Comparison of ENCODE assay signal across 8 mouse cellular contexts in the genomic region with DNA sequence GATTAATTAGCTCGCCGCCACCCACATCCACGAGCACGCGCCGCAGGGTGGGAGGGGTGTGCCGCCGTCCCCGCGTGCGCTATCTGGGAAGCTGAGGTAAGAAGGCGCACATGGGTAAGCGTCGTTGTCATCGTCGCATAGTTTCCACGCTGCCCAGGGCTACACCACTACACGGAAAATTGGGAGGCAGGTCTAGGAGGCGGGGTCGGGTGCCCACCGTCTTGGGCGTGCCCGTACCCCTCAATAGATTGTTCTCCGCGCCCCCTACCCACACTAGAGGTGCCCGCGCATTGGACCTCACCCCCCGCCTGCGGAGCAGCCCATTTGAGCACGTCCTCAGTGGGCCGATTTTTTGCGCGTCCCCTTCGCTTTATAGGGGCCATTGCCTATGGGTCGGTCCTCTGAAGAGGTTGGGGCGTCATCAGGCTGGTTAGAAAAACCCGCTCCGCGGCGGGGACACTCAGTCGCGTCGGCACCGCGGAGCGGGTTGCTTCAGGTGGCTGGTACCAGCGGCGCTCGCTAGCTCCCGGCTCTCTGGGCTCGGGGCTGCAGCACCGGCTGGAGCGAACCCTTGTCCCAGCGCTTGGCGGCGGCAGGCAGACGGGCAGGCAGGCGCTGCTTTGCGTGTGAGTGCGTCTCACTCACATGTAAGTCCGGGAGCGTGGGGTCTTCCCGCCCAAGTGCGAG. TPM values are rescaled to one million over a fixed set of nuclear protein-coding genes. Genes with fewer than 3 reads are reported as not detected.
DNase-seq lines count a peak whose midpoint lies in the region; ATAC-seq and TF ChIP-seq lines count a peak whose summit lies in the region.

No protein-coding gene starts in this region.

- H3K36me3 ChIP-seq in embryonic facial prominence, embryonic 15.5 days, result no peaks in the 10 kb centered on the region
- 0 out of 2 replicates have a peak, but pooled peaks cover 5% of the 10 kb centered on the region for H3K36me3 ChIP-seq in heart, embryonic 13.5 days
- no peaks in the 10 kb centered on the region for H3K36me3 ChIP-seq in neural tube, embryonic 15.5 days

- 50% methylated on average over 64 of the region's 64 CpGs for WGBS in embryonic facial prominence, embryonic 15.5 days
- WGBS in heart, embryonic 13.5 days, result 48% methylated on average over 64 of the region's 64 CpGs
- WGBS in lung, adult 2 months, result 50% methylated on average over 64 of the region's 64 CpGs
- WGBS in neural tube, embryonic 15.5 days, result 59% methylated on average over 64 of the region's 64 CpGs

- TF ChIP-seq POLR2A in lung, adult 2 months (IDR thresholded peaks at IDR 0.05; ENCODE audit: borderline replicate concordance, extremely low read depth, low read depth, low read length), result peak; percentile 93

- H3K4me1 ChIP-seq in embryonic facial prominence, embryonic 15.5 days, result peaks cover 18% of the 10 kb centered on the region
- peaks cover 27% of the 10 kb centered on the region for H3K4me1 ChIP-seq in heart, embryonic 13.5 days
- H3K4me1 ChIP-seq in lung, adult 2 months (ENCODE audit: control insufficient read depth, insufficient read depth, low read length), result peaks cover 3% of the 10 kb centered on the region; the same call in 1 of the 2 replicates
- peaks cover 29% of the 10 kb centered on the region for H3K4me1 ChIP-seq in neural tube, embryonic 15.5 days

- no peaks in the 10 kb centered on the region for H3K27me3 ChIP-seq in embryonic facial prominence, embryonic 15.5 days
- H3K27me3 ChIP-seq in heart, embryonic 13.5 days (replicated peaks), result no peaks in the 10 kb centered on the region
- H3K27me3 ChIP-seq in neural tube, embryonic 15.5 days (replicated peaks), result no peaks in the 10 kb centered on the region

- peak overlapping the region; percentile 68 for H3K27ac ChIP-seq in embryonic facial prominence, embryonic 15.5 days (replicated peaks)
- H3K27ac ChIP-seq in heart, embryonic 13.5 days (replicated peaks), result peak overlapping the region; percentile 49; the same call in 1 of the 2 replicates
- H3K27ac ChIP-seq in neural tube, embryonic 15.5 days (replicated peaks), result peak overlapping the region; percentile 68

- DNase-seq in CD4-positive, CD25-positive, alpha-beta regulatory T cell, adult 2 months (ENCODE audit: low read depth, low spot score), result peak; percentile 90
- DNase-seq in adrenal gland, postnatal 36 days, result peak; percentile 80 to 83
- DNase-seq in kidney, postnatal 4 days, result peak; percentile 76 to 81
- DNase-seq in lung, adult 2 months, result peak; percentile 62
- DNase-seq in thymus, adult 18-20 months, result peak; percentile 31 to 46

- ATAC-seq in embryonic facial prominence, embryonic 15.5 days (ENCODE audit: insufficient number of reproducible peaks, low FRiP score, low TSS enrichment, low read depth), result peak; percentile 40; the same call in 1 of the 2 replicates
- no peak; the same call in 1 of the 2 replicates for ATAC-seq in heart, embryonic 13.5 days (ENCODE audit: extremely low read depth, insufficient number of reproducible peaks, low FRiP score, low TSS enrichment)
- peak; percentile 71 for ATAC-seq in neural tube, embryonic 15.5 days (ENCODE audit: low FRiP score)

- no peaks in the 10 kb centered on the region for H3K9me3 ChIP-seq in embryonic facial prominence, embryonic 15.5 days (replicated peaks)
- H3K9me3 ChIP-seq in heart, embryonic 13.5 days, result no peaks in the 10 kb centered on the region
- H3K9me3 ChIP-seq in neural tube, embryonic 15.5 days (replicated peaks), result no peaks in the 10 kb centered on the region

- peak overlapping the region; percentile 69 for H3K4me2 ChIP-seq in embryonic facial prominence, embryonic 15.5 days (replicated peaks)
- peak overlapping the region; percentile 72 for H3K4me2 ChIP-seq in heart, embryonic 13.5 days
- H3K4me2 ChIP-seq in neural tube, embryonic 15.5 days, result peak overlapping the region; percentile 78

- no peak for TF ChIP-seq CTCF in lung, adult 2 months (IDR thresholded peaks at IDR 0.05; ENCODE audit: insufficient read depth, low read length)

- peak overlapping the region; percentile 100; the same call in 1 of the 2 replicates for H3K9ac ChIP-seq in embryonic facial prominence, embryonic 15.5 days
- H3K9ac ChIP-seq in heart, embryonic 13.5 days, result peak overlapping the region; percentile 100
- H3K9ac ChIP-seq in neural tube, embryonic 15.5 days (replicated peaks), result peak overlapping the region; percentile 100

- peak overlapping the region; percentile 98 for H3K4me3 ChIP-seq in embryonic facial prominence, embryonic 15.5 days (replicated peaks)
- peak overlapping the region; percentile 98 for H3K4me3 ChIP-seq in heart, embryonic 13.5 days
- peak overlapping the region; percentile 73 for H3K4me3 ChIP-seq in lung, adult 2 months (replicated peaks; ENCODE audit: extremely low read depth, low read depth, low read length)
- peak overlapping the region; percentile 96 for H3K4me3 ChIP-seq in neural tube, embryonic 15.5 days (replicated peaks)

RNA-seq across cellular contexts. Expression of a gene that starts 19.1 kb away (rescaled TPM):
- 1 to 10 TPM; 2.2 to 2.6 TPM for total RNA-seq in adrenal gland, postnatal 36 days (2021)
- polyA plus RNA-seq in embryonic facial prominence, embryonic 15.5 days (2015; fragmentation: Nextera tagmentation; extraction: Ambion mirVana), result 26.0 and 38.6 TPM in 2 replicates
- polyA plus RNA-seq in heart, embryonic 13.5 days (2015; fragmentation: Nextera tagmentation; extraction: Ambion mirVana), result 16.0 and 26.6 TPM in 2 replicates
- polyA plus RNA-seq in lung, adult 2 months (2012; rRNA removed), result not detected in 2 replicates
- 17.0 and 19.8 TPM in 2 replicates for polyA plus RNA-seq in neural tube, embryonic 15.5 days (2015; fragmentation: Nextera tagmentation; extraction: Ambion mirVana)

RNA-seq across cellular contexts. Expression of a gene that starts 43.3 kb away (rescaled TPM):
- 1,000 to 10,000 TPM; 2,444 to 2,615 TPM for total RNA-seq in adrenal gland, postnatal 36 days (2021)
- 2,102 and 2,156 TPM in 2 replicates for polyA plus RNA-seq in embryonic facial prominence, embryonic 15.5 days (2015; fragmentation: Nextera tagmentation; extraction: Ambion mirVana)
- 1,244 and 1,252 TPM in 2 replicates for polyA plus RNA-seq in heart, embryonic 13.5 days (2015; fragmentation: Nextera tagmentation; extraction: Ambion mirVana)
- polyA plus RNA-seq in lung, adult 2 months (2012; rRNA removed), result 897 and 1,050 TPM in 2 replicates
- 1,725 and 1,770 TPM in 2 replicates for polyA plus RNA-seq in neural tube, embryonic 15.5 days (2015; fragmentation: Nextera tagmentation; extraction: Ambion mirVana)

Comparison
In these comparisons a context has a peak if more than half of its experiments do, and no peak if none do; other contexts are left out.
1. DNase-seq: peak in every context shown above with its lines; median percentile 90 in CD4-positive, CD25-positive, alpha-beta regulatory T cell, adult 2 months; 82 in adrenal gland, postnatal 36 days; 78 in kidney, postnatal 4 days; 62 in lung, adult 2 months; 38 in thymus, adult 18-20 months.
2. RNA of a gene that starts 19.1 kb away (polyA plus RNA-seq): 26.0 to 38.6 TPM in embryonic facial prominence, embryonic 15.5 days, 17.0 to 19.8 TPM in neural tube, embryonic 15.5 days and 16.0 to 26.6 TPM in heart, embryonic 13.5 days; not detected in lung, adult 2 months; every median in the first group is over 10 times any median in the second.
3. Peak in every context shown above with its lines, with median percentiles within 50 percentile points of each other: H3K27ac ChIP-seq, H3K4me2 ChIP-seq, H3K4me3 ChIP-seq and H3K9ac ChIP-seq.